Mouse (Mus musculus) heart, embryonic 12.5 days (tissue): ENCODE measurements around the gene Hdac9. TPM values are rescaled to one million over a fixed set of nuclear protein-coding genes. Genes with fewer than 3 reads are reported as not detected.

ENCODE experiments used
- ATAC-seq: fragments of 200-750 bp; cut with Nextera tagmentation; 2 replicates; pipeline ENCODE4 v1.8.0; 2017; ENCODE audit warnings: moderate TSS enrichment, moderate library complexity; ENCODE audit not compliant: insufficient number of reproducible peaks, low FRiP score
- H3K27ac ChIP-seq: fragments of 300-500 bp; sonication (generic); 2 replicates; pipeline ENCODE4 v1.5.1; 2016; ENCODE audit warnings: mild to moderate bottlenecking, moderate library complexity; ENCODE audit not compliant: poor library complexity, severe bottlenecking
- H3K27me3 ChIP-seq: fragments of 300-500 bp; sonication (generic); replicated peaks from 2 replicates; pipeline ENCODE4 v1.6.1; 2016; ENCODE audit warnings: mild to moderate bottlenecking, moderate library complexity
- H3K36me3 ChIP-seq: fragments of 300-500 bp; sonication (generic); 2 replicates; pipeline ENCODE4 v1.6.1; 2016; ENCODE audit warnings: mild to moderate bottlenecking, moderate library complexity
- H3K4me1 ChIP-seq: fragments of 300-500 bp; sonication (generic); replicated peaks from 2 replicates; pipeline ENCODE4 v1.6.1; 2016; ENCODE audit warnings: mild to moderate bottlenecking
- H3K4me2 ChIP-seq: fragments of 300-500 bp; sonication (generic); 2 replicates; pipeline ENCODE4 v1.6.1; 2016; ENCODE audit warnings: mild to moderate bottlenecking, moderate library complexity
- H3K4me3 ChIP-seq: fragments of 300-500 bp; sonication (generic); 2 replicates; pipeline ENCODE4 v1.5.1; 2016; ENCODE audit warnings: mild to moderate bottlenecking
- H3K9ac ChIP-seq: fragments of 300-500 bp; sonication (generic); 2 replicates; pipeline ENCODE4 v1.6.1; 2016; ENCODE audit warnings: mild to moderate bottlenecking, moderate library complexity
- H3K9me3 ChIP-seq: fragments of 300-500 bp; sonication (generic); replicated peaks from 2 replicates; pipeline ENCODE4 v1.6.1; 2016; ENCODE audit warnings: mild to moderate bottlenecking, moderate library complexity
- WGBS: fragments of 180-500 bp; shearing (Covaris S2); methylation state at CpG from one replicate; pipeline ENCODE4 v1.1.7; 2016; 5-methylcytosine and 5-hydroxymethylcytosine counted together
- polyA plus RNA-seq: library from polyadenylated mRNA; unstranded; fragments of >200 nt; fragmentation: Nextera tagmentation; extraction: Ambion mirVana; gene quantifications from 2 replicates; pipeline ENCODE4 v1.2.1, GENCODE M21; 2016

The Hdac9 gene
- polyA plus RNA-seq, 1 experiment from 2014 or later, result 28.9 TPM

DNA sequence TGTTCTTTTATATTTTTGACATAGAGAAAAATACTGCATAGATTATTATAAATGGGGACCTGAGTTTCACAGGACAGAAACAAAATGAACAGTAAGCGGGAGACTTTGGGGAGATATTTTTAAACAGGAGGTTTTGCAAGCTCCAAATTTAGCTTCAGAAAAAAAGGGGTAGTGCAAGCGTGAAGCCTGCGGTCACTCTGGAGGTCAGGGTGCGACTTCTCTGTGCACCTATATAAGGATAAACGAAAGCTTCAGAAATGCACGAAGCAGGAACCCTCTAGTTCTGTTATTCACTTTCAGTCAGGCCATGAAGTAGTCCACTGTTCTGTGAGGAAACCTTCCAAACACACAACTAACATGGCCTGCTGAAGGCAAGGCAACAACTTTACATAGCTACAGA, 133.3 kb downstream of the Hdac9 start:
- no peaks in the 10 kb centered on the region for H3K36me3 ChIP-seq
- H3K9me3 ChIP-seq, result no peaks in the 10 kb centered on the region
- no peak overlapping the region for H3K4me2 ChIP-seq
- no peak overlapping the region for H3K4me3 ChIP-seq
- H3K27me3 ChIP-seq, result no peaks in the 10 kb centered on the region
- 66% methylated on average over 6 of the region's 6 CpGs for WGBS
- no peak overlapping the region for H3K27ac ChIP-seq
- no peak for ATAC-seq
- H3K9ac ChIP-seq, result no peak overlapping the region
- H3K4me1 ChIP-seq, result no peaks in the 10 kb centered on the region

DNA sequence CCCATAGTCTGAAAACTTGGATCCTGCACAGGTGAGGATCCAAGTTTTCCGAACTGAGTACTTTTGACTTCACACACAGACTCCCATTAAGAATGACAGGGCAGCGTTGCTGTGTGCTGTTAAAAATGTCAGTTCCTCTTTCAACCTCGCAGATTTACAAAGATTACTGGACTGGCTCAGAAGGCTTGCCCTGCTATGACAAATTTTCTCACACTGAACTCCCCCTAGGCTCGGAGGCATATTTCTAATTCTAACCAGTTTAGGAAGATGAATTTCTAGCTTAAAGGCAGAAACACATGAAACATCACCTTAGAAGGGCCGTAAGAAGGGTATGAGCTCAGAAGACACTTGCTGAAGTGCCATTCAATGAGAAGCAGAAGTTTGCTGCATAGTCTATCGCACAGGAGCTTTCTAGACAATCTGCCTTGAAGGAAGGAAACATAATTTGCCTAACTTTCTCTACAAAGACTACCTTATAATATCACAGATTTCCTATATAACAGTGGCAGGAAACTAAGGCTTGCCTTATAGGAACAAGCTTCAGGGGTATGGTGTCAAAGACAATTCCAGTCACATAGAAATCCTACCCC, 137.4 kb downstream of the Hdac9 start:
- Histone ChIP-seq H3K4me3 (no peak overlapping the region), H3K4me1 (no peaks in the 10 kb centered on the region), H3K9ac (no peak overlapping the region), H3K27ac (no peak overlapping the region), H3K4me2 (no peak overlapping the region), H3K36me3 (no peaks in the 10 kb centered on the region), H3K9me3 (no peaks in the 10 kb centered on the region), H3K27me3 (no peaks in the 10 kb centered on the region)
- ATAC-seq, result no peak
- whole genome bisulfite sequencing, result 73% methylated on average over 6 of the region's 6 CpGs

DNA sequence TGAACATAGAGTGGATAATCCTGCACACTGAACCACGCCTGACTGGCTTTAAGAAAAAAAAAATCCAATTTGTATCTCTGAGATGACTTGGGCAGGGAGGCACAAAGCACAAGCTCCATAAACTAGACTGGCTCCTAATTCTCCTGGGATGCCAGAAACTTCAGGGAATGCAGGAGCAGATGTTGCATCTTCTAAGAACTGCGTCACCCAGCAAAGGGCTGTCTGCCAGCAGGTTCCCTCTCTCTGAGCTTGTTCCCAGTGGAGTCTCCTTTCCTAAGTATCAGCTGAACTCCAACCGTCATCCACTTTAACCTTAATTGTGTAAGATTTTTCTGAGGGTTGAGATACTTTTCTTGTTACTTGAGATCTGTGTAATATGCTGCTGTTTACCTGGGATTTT, 140.7 kb downstream of the Hdac9 start:
- H3K9me3 ChIP-seq, result no peaks in the 10 kb centered on the region
- no peak for ATAC-seq
- H3K9ac ChIP-seq, result no peak overlapping the region
- H3K4me2 ChIP-seq, result no peak overlapping the region
- WGBS, result 73% methylated on average over 3 of the region's 3 CpGs
- H3K36me3 ChIP-seq, result no peaks in the 10 kb centered on the region
- no peaks in the 10 kb centered on the region for H3K27me3 ChIP-seq
- H3K4me1 ChIP-seq, result no peaks in the 10 kb centered on the region
- H3K27ac ChIP-seq, result no peak overlapping the region
- no peak overlapping the region for H3K4me3 ChIP-seq

- no peak overlapping the region for H3K27ac ChIP-seq
- ATAC-seq, result no peak
- no peak overlapping the region for H3K9ac ChIP-seq
- no peak overlapping the region for H3K4me2 ChIP-seq
- no peaks in the 10 kb centered on the region for H3K27me3 ChIP-seq
- H3K4me1 ChIP-seq, result no peaks in the 10 kb centered on the region
- H3K36me3 ChIP-seq, result no peaks in the 10 kb centered on the region
- WGBS, result 80% methylated on average over 5 of the region's 5 CpGs
- no peak overlapping the region for H3K4me3 ChIP-seq
- no peaks in the 10 kb centered on the region for H3K9me3 ChIP-seq
Measured at GRCm38 (mm10) chr12:34774071-34774470, 142.8 kb downstream of the Hdac9 start.

GRCm38 (mm10) chr12:34767226-34767775, 149.6 kb downstream of the Hdac9 start:
- H3K27ac ChIP-seq, result no peak overlapping the region
- no peak for ATAC-seq
- no peak overlapping the region for H3K4me3 ChIP-seq
- no peak overlapping the region for H3K4me2 ChIP-seq
- no peaks in the 10 kb centered on the region for H3K9me3 ChIP-seq
- H3K9ac ChIP-seq, result no peak overlapping the region
- no peaks in the 10 kb centered on the region for H3K27me3 ChIP-seq
- peaks cover 4% of the 10 kb centered on the region; the same call in 1 of the 2 replicates for H3K4me1 ChIP-seq
- H3K36me3 ChIP-seq, result no peaks in the 10 kb centered on the region
- WGBS, result 75% methylated on average over 6 of the region's 6 CpGs

- no peak overlapping the region for H3K4me3 ChIP-seq
- H3K9me3 ChIP-seq, result no peaks in the 10 kb centered on the region
- no peak overlapping the region for H3K27ac ChIP-seq
- H3K27me3 ChIP-seq, result no peaks in the 10 kb centered on the region
- no peak overlapping the region for H3K9ac ChIP-seq
- H3K36me3 ChIP-seq, result no peaks in the 10 kb centered on the region
- no peaks in the 10 kb centered on the region for H3K4me1 ChIP-seq
- 69% methylated on average over 2 of the region's 2 CpGs for WGBS
- H3K4me2 ChIP-seq, result no peak overlapping the region
- no peak for ATAC-seq
Measured at GRCm38 (mm10) chr12:34747266-34747665, 169.6 kb downstream of the Hdac9 start.

GRCm38 (mm10) chr12:34725204-34725603, 191.7 kb downstream of the Hdac9 start:
- H3K27me3 ChIP-seq, result no peaks in the 10 kb centered on the region
- no peak for ATAC-seq
- no peak overlapping the region for H3K4me2 ChIP-seq
- H3K9me3 ChIP-seq, result no peaks in the 10 kb centered on the region
- WGBS, result 55% methylated on average over 5 of the region's 5 CpGs
- H3K4me1 ChIP-seq, result peaks cover 3% of the 10 kb centered on the region; the same call in 1 of the 2 replicates
- H3K9ac ChIP-seq, result no peak overlapping the region
- no peak overlapping the region for H3K4me3 ChIP-seq
- H3K27ac ChIP-seq, result no peak overlapping the region
- no peaks in the 10 kb centered on the region for H3K36me3 ChIP-seq

- no peak for ATAC-seq
Measured at GRCm38 (mm10) chr12:34724274-34724673, 192.6 kb downstream of the Hdac9 start.

DNA sequence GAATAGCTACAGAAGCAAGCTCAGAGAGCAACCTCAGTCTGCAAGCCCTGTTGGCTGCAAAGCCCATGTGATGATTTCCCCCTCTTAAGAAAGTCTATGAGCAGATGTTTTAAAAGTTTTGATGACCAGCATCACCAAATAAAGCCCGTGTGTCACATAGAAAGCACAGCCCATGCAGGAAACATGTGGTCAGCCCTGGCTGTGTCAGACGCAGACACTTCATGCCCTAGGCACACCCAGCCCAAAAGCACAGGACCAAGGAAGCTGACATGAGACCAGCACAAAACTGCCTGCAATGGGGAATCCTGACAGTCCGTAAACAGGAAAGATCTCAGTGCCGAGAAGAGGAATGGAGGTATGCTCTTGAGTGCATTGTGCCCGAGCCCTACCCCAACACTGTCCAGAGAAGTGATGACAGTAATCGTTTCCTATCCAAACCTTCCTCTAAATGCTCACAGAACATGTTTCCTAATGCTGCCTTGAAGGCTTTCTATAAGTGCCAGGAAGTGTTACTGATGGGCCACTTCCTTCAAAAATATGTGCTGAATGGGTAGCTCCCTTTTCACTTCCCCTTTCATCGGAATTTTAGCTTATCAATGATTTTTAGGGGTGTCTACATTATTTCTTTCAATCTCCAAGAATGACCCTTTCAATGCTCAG, 193.9 kb downstream of the Hdac9 start:
- peaks cover 3% of the 10 kb centered on the region; the same call in 1 of the 2 replicates for H3K4me1 ChIP-seq
- 35% methylated on average over 7 of the region's 7 CpGs for WGBS
- H3K4me2 ChIP-seq, result 0 out of 2 replicates have a peak overlapping the region, but pooled peaks have one; percentile 16

More at GRCm38 (mm10) chr12:34724274-34724673, 192.6 kb downstream of the Hdac9 start:
- 82% methylated on average over 2 of the region's 2 CpGs for WGBS
- no peak overlapping the region for H3K4me2 ChIP-seq
- no peak overlapping the region for H3K27ac ChIP-seq
- H3K4me1 ChIP-seq, result peaks cover 3% of the 10 kb centered on the region; the same call in 1 of the 2 replicates
- H3K27me3 ChIP-seq, result no peaks in the 10 kb centered on the region
- H3K36me3 ChIP-seq, result no peaks in the 10 kb centered on the region
- no peak overlapping the region for H3K4me3 ChIP-seq
- H3K9ac ChIP-seq, result no peak overlapping the region
- no peaks in the 10 kb centered on the region for H3K9me3 ChIP-seq

GRCm38 (mm10) chr12:34720906-34721305, 196.0 kb downstream of the Hdac9 start:
- WGBS, result 66% methylated on average over 2 of the region's 2 CpGs
- H3K4me3 ChIP-seq, result no peak overlapping the region
- H3K27me3 ChIP-seq, result no peaks in the 10 kb centered on the region
- no peaks in the 10 kb centered on the region for H3K9me3 ChIP-seq
- H3K36me3 ChIP-seq, result no peaks in the 10 kb centered on the region
- no peak overlapping the region for H3K4me2 ChIP-seq
- peaks cover 3% of the 10 kb centered on the region; the same call in 1 of the 2 replicates for H3K4me1 ChIP-seq
- no peak overlapping the region for H3K9ac ChIP-seq
- no peak for ATAC-seq
- no peak overlapping the region for H3K27ac ChIP-seq

More for the DNA sequence above, 193.9 kb downstream of the Hdac9 start:
- H3K27ac ChIP-seq, result no peak overlapping the region
- H3K36me3 ChIP-seq, result no peaks in the 10 kb centered on the region
- H3K4me3 ChIP-seq, result no peak overlapping the region
- H3K9ac ChIP-seq, result no peak overlapping the region
- no peaks in the 10 kb centered on the region for H3K27me3 ChIP-seq
- ATAC-seq, result no peak
- H3K9me3 ChIP-seq, result no peaks in the 10 kb centered on the region

GRCm38 (mm10) chr12:34714266-34714939, 202.5 kb downstream of the Hdac9 start:
- Histone ChIP-seq H3K27ac (peak overlapping the region; percentile 12; the same call in 1 of the 2 replicates), H3K4me1 (peaks cover 9% of the 10 kb centered on the region), H3K4me3 (0 out of 2 replicates have a peak overlapping the region, but pooled peaks have one; percentile 8), H3K4me2 (peak overlapping the region; percentile 43), H3K9ac (no peak overlapping the region), H3K9me3 (no peaks in the 10 kb centered on the region), H3K27me3 (no peaks in the 10 kb centered on the region), H3K36me3 (no peaks in the 10 kb centered on the region)
- WGBS, result 47% methylated on average over 14 of the region's 14 CpGs
- peak; percentile 51; the same call in 1 of the 2 replicates for ATAC-seq
